Mouse (Mus musculus) CH12.LX (cell line): Measurements from ENCODE around the gene Selenoo.

Source experiments
- BHLHE40 ChIP-seq: IDR thresholded peaks from 2 replicates; pipeline ENCODE4 v1.6.1; 2011; ENCODE audit warnings: mild to moderate bottlenecking, low read depth, low read length, improper control_type of control experiment
- CHD1 ChIP-seq: IDR thresholded peaks from 2 replicates; pipeline ENCODE4 v1.6.1; 2012; ENCODE audit warnings: low read depth, low read length, improper control_type of control experiment, inconsistent platforms
- CTCF ChIP-seq, 2 experiments: IDR thresholded peaks in 1 of 2; conservative IDR thresholded peaks in 1 of 2; 2 replicates each; pipeline ENCODE4 v1.5.1; 2011 to 2012; ENCODE audit warnings: low read depth in 2 of 2, low read length in 2 of 2, improper control_type of control experiment in 1 of 2, inconsistent platforms in 1 of 2, mild to moderate bottlenecking in 1 of 2, moderate library complexity in 1 of 2
- ELF1 ChIP-seq: IDR thresholded peaks from 2 replicates; pipeline ENCODE4 v1.6.1; 2014; ENCODE audit warnings: low read depth, mild to moderate bottlenecking, inconsistent platforms, low read length, improper control_type of control experiment
- GABPA ChIP-seq: IDR thresholded peaks from 2 replicates; pipeline ENCODE4 v1.6.1; 2012; ENCODE audit warnings: low read depth, low read length, improper control_type of control experiment, inconsistent platforms; ENCODE audit not compliant: insufficient replicate concordance
- HCFC1 ChIP-seq: IDR thresholded peaks from 2 replicates; pipeline ENCODE4 v1.6.1; 2012; ENCODE audit warnings: low read depth, mild to moderate bottlenecking, inconsistent platforms, low read length, improper control_type of control experiment
- KAT2A ChIP-seq: IDR thresholded peaks from 2 replicates; pipeline ENCODE4 v1.6.1; 2012; ENCODE audit warnings: low read length, improper control_type of control experiment, inconsistent platforms; ENCODE audit not compliant: insufficient replicate concordance
- MAX ChIP-seq: IDR thresholded peaks from 2 replicates; pipeline ENCODE4 v1.6.1; 2011; ENCODE audit warnings: low read length, improper control_type of control experiment
- MXI1 ChIP-seq: IDR thresholded peaks from 2 replicates; pipeline ENCODE4 v1.6.1; 2011; ENCODE audit warnings: mild to moderate bottlenecking, low read depth, low read length, improper control_type of control experiment
- MYC ChIP-seq: IDR thresholded peaks from 2 replicates; pipeline ENCODE4 v1.6.1; 2011; ENCODE audit warnings: low read depth, mild to moderate bottlenecking, improper control_type of control experiment, low read length
- NELFE ChIP-seq: IDR thresholded peaks from 2 replicates; pipeline ENCODE4 v1.6.1; 2011; ENCODE audit warnings: low read depth, low read length, improper control_type of control experiment
- POLR2A ChIP-seq: IDR thresholded peaks from 2 replicates; pipeline ENCODE4 v1.6.1; 2011; ENCODE audit warnings: low read depth, mild to moderate bottlenecking, improper control_type of control experiment, low read length
- RAD21 ChIP-seq: IDR thresholded peaks from 2 replicates; pipeline ENCODE4 v1.6.1; 2011; ENCODE audit warnings: low read depth, mild to moderate bottlenecking, low read length, improper control_type of control experiment, moderate library complexity
- ZNF384 ChIP-seq: IDR thresholded peaks from 2 replicates; pipeline ENCODE4 v1.6.1; 2012; ENCODE audit warnings: low read depth, low read length, improper control_type of control experiment, inconsistent platforms

DNA sequence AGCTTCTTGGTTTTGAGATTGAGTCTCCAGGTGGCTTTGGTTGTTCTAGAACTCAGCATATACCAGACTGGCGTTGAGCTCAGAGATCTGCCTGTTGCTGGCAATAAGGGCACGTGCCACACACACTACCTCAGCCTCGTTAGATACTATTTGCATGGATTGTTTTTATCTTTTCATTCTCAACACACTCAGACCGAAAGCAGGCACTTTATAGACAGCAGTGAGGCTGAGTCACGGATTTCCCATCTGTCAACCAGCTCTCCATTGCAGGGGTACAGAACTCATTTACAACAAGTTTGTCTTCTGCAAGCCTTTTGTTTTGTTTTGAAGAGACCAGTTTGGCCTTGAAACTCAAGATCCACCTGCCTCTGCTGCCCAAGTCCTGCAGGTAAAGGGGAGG, 8.6 kb downstream of the Selenoo start:
- TF ChIP-seq CTCF (conservative IDR thresholded peaks at IDR 0.05 in 1 of 2, IDR thresholded peaks at IDR 0.05 in 1 of 2; ENCODE audit: low read depth in 2 of 2, low read length in 2 of 2) (no peak), MYC (no peak), RAD21 (no peak), POLR2A (no peak), HCFC1 (no peak), KAT2A (no peak), ZNF384 (no peak), NELFE (no peak), GABPA (no peak), CHD1 (no peak), MXI1 (no peak), ELF1 (no peak), BHLHE40 (no peak), MAX (no peak)
